Mouse (Mus musculus) embryonic facial prominence, embryonic 15.5 days (tissue): ENCODE measurements around the gene Nt5c. TPM values are rescaled to one million over a fixed set of nuclear protein-coding genes. Genes with fewer than 3 reads are reported as not detected.

ENCODE experiments used
- ATAC-seq: fragments of 200-750 bp; cut with Nextera tagmentation; 2 replicates; pipeline ENCODE4 v1.8.0; 2017; ENCODE audit warnings: low read depth, moderate TSS enrichment; ENCODE audit not compliant: insufficient number of reproducible peaks, low FRiP score, low TSS enrichment
- H3K27ac ChIP-seq: fragments of 300-500 bp; sonication (generic); replicated peaks from 2 replicates; pipeline ENCODE4 v1.5.1; 2015; ENCODE audit warnings: mild to moderate bottlenecking, inconsistent platforms
- H3K27me3 ChIP-seq: fragments of 300-500 bp; sonication (generic); 2 replicates; pipeline ENCODE4 v1.6.1; 2015; ENCODE audit warnings: inconsistent platforms
- H3K36me3 ChIP-seq: fragments of 300-500 bp; sonication (generic); 2 replicates; pipeline ENCODE4 v1.6.1; 2015; ENCODE audit warnings: mild to moderate bottlenecking, inconsistent platforms
- H3K4me1 ChIP-seq: fragments of 300-500 bp; sonication (generic); 2 replicates; pipeline ENCODE4 v1.6.1; 2015; ENCODE audit warnings: inconsistent platforms
- H3K4me2 ChIP-seq: fragments of 300-500 bp; sonication (generic); replicated peaks from 2 replicates; pipeline ENCODE4 v1.6.1; 2015; ENCODE audit warnings: mild to moderate bottlenecking, inconsistent platforms
- H3K4me3 ChIP-seq: fragments of 300-500 bp; sonication (generic); replicated peaks from 2 replicates; pipeline ENCODE4 v1.5.1; 2015; ENCODE audit warnings: mild to moderate bottlenecking, inconsistent platforms
- H3K9ac ChIP-seq: fragments of 300-500 bp; sonication (generic); 2 replicates; pipeline ENCODE4 v1.6.1; 2015; ENCODE audit warnings: inconsistent platforms
- H3K9me3 ChIP-seq: fragments of 300-500 bp; sonication (generic); replicated peaks from 2 replicates; pipeline ENCODE4 v1.6.1; 2016; ENCODE audit warnings: inconsistent platforms
- WGBS: fragments of 180-500 bp; shearing (Covaris S2); methylation state at CpG from one replicate; pipeline ENCODE4 v1.1.7; 2015; 5-methylcytosine and 5-hydroxymethylcytosine counted together
- polyA plus RNA-seq: library from polyadenylated mRNA; unstranded; fragments of >200 nt; fragmentation: Nextera tagmentation; extraction: Ambion mirVana; gene quantifications from 2 replicates; pipeline ENCODE4 v1.2.1, GENCODE M21; 2015

Gene Nt5c
- polyA plus RNA-seq, 1 experiment from 2014 or later: 87.5 TPM

DNA sequence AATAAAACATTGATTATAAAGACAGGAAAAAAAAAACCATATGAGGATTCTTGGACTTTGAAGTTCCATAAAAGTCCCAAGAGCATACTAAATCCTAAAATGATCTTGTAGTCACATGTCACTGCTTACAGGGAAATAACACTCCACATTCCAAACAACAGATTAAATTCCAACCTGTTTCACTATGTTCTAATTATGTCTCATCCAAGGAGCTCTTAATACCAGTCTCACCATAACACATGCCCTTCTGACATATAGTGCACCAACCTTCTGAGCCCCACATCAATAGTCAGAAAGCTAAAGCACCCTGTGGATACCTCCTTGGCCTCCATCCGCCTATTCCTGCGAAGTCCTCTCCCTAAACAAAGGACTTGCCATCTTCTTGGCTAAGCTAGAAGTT, 28.6 kb upstream of the Nt5c start:
- H3K27ac ChIP-seq: no peak overlapping the region
- no peak overlapping the region for H3K9ac ChIP-seq
- no peaks in the 10 kb centered on the region for H3K27me3 ChIP-seq
- 72% methylated on average over 2 of the region's 2 CpGs for WGBS
- H3K9me3 ChIP-seq: no peaks in the 10 kb centered on the region
- no peak for ATAC-seq
- no peak overlapping the region for H3K4me3 ChIP-seq
- peaks cover 27% of the 10 kb centered on the region for H3K36me3 ChIP-seq
- no peaks in the 10 kb centered on the region for H3K4me1 ChIP-seq
- H3K4me2 ChIP-seq: no peak overlapping the region

DNA sequence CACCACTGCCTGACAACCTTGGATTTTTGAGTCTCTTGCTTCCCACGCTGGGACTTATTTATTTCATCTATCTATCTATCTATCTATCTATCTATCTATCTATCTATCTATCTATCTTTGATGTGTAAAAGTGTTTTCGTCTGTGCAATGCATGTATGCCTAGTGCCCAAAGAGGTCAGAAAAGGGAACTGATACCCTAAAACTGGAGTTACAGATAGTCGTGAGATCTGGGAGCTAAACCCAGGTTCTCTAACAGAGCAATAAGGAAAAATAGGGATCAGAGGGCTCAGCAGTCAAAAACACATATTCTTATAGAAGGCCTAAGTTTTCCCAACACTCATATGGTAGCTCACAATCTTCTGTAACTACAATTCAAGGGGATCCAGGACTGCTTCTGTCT, 27.9 kb upstream of the Nt5c start:
- no peak overlapping the region for H3K4me2 ChIP-seq
- H3K27me3 ChIP-seq: no peaks in the 10 kb centered on the region
- no peak overlapping the region for H3K27ac ChIP-seq
- H3K9ac ChIP-seq: no peak overlapping the region
- 83% methylated on average over 3 of the region's 3 CpGs for WGBS
- H3K4me1 ChIP-seq: no peaks in the 10 kb centered on the region; the same call in 1 of the 2 replicates
- H3K36me3 ChIP-seq: peaks cover 21% of the 10 kb centered on the region
- ATAC-seq: no peak
- H3K9me3 ChIP-seq: no peaks in the 10 kb centered on the region
- H3K4me3 ChIP-seq: no peak overlapping the region

DNA sequence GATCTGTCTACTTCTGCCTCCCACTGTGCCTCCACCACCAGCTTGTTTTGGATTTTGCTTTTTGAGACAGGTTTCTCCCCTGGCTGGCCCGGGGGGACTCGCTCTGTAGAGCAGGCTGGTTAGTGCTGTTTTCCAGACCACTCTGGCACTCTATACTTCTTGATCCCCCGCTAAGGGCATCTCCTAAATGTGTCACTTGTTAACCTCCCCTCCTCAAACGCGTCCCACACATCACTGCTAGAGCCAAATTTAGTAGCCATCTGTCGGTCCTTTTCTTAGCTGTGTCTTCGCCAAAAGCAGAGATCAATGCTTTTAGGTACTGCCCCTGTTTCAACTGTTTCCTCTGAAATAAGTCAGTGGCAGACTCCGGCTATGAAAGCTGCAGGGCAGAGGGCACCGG, 27.0 kb upstream of the Nt5c start:
- 60% methylated on average over 9 of the region's 9 CpGs for WGBS
- Histone ChIP-seq H3K27ac (no peak overlapping the region; the same call in 1 of the 2 replicates), H3K4me1 (no peaks in the 10 kb centered on the region; the same call in 1 of the 2 replicates), H3K27me3 (no peaks in the 10 kb centered on the region), H3K36me3 (peaks cover 12% of the 10 kb centered on the region), H3K9ac (no peak overlapping the region), H3K4me2 (no peak overlapping the region), H3K9me3 (no peaks in the 10 kb centered on the region), H3K4me3 (no peak overlapping the region)
- no peak for ATAC-seq

DNA sequence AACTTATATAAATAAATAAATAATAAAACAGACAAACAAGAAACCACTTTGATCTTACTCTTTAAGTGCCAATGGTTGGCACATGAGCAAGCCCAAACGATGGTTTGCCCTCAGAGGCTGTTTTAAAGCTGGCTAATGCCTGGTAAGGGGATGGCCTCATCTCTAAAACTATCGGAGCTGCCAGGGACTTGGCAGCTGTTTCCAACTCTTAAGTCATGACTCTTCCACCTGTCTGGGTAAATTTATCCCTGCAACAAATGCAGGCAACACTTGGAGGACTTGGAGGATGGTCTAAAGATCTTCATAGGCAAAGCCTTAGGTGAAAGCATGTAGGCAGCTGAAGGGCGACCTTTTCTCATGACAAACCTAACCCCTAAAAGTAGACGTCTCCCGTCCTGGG, 25.3 kb upstream of the Nt5c start:
- H3K36me3 ChIP-seq: peaks cover 3% of the 10 kb centered on the region; the same call in 1 of the 2 replicates
- no peak overlapping the region for H3K4me2 ChIP-seq
- 70% methylated on average over 5 of the region's 5 CpGs for WGBS
- peaks cover 13% of the 10 kb centered on the region for H3K4me1 ChIP-seq
- H3K27ac ChIP-seq: no peak overlapping the region
- H3K4me3 ChIP-seq: no peak overlapping the region
- ATAC-seq: no peak
- no peak overlapping the region for H3K9ac ChIP-seq
- H3K27me3 ChIP-seq: no peaks in the 10 kb centered on the region
- H3K9me3 ChIP-seq: no peaks in the 10 kb centered on the region

DNA sequence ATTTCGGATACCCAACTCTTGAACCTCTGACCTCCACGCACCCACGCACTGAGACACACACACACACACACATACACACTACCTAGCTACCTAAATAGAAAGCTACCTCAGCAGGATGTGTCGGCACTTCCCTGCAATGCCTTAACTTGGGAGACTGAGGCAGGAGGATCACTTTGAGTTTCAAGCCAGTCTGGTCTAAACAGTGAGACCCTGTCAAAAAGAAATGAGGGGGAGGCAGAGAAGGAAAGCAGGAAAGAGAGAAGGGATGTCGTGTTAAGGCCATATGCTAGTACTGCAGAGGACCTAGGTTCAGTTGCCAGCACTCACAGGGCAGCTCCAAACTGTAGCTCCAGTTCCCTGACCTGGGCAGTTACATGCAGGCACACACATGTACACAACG, 23.4 kb upstream of the Nt5c start:
- Histone ChIP-seq H3K4me3 (no peak overlapping the region), H3K27me3 (no peaks in the 10 kb centered on the region), H3K4me1 (peaks cover 33% of the 10 kb centered on the region), H3K4me2 (no peak overlapping the region), H3K9ac (no peak overlapping the region), H3K9me3 (no peaks in the 10 kb centered on the region), H3K27ac (no peak overlapping the region), H3K36me3 (no peaks in the 10 kb centered on the region)
- WGBS: 67% methylated on average over 6 of the region's 6 CpGs
- no peak for ATAC-seq

DNA sequence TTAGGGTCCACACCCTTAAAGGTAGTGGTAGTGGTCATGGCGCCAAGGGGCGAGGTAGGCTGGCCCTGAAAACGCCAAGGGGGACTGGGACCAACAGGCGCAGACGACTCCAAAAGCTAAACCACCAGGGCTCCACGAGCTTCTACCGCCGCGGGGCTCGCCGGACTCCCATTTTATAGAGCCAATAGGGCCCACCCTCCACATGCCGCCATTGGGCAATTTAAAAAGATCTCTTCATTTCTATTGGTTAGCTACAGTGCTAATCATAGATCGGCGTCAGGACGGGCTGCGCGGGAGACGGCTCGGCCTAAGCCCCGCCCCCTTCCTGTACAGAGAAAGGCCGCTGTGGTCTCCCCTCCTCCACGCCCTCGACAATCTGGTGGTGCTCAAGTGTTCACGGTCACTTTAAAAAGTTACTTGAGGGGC, 22.6 kb upstream of the Nt5c start, which contains the start of gene Jpt1:
TSS of gene Jpt1 (minus strand) at position 150 of the 426 bp plus-strand sequence.
- no peaks in the 10 kb centered on the region for H3K9me3 ChIP-seq
- WGBS: under 1% methylated on average over 24 of the region's 24 CpGs
- no peaks in the 10 kb centered on the region for H3K27me3 ChIP-seq
- H3K9ac ChIP-seq: peak within 1 kb of the TSS; percentile 99
- H3K4me1 ChIP-seq: peaks cover 37% of the 10 kb centered on the region
- H3K4me3 ChIP-seq: peak within 1 kb of the TSS; percentile 99
- peak; percentile 97 for ATAC-seq
- H3K27ac ChIP-seq: peak within 1 kb of the TSS; percentile 86
- no peaks in the 10 kb centered on the region for H3K36me3 ChIP-seq
- peak within 1 kb of the TSS; percentile 81 for H3K4me2 ChIP-seq

DNA sequence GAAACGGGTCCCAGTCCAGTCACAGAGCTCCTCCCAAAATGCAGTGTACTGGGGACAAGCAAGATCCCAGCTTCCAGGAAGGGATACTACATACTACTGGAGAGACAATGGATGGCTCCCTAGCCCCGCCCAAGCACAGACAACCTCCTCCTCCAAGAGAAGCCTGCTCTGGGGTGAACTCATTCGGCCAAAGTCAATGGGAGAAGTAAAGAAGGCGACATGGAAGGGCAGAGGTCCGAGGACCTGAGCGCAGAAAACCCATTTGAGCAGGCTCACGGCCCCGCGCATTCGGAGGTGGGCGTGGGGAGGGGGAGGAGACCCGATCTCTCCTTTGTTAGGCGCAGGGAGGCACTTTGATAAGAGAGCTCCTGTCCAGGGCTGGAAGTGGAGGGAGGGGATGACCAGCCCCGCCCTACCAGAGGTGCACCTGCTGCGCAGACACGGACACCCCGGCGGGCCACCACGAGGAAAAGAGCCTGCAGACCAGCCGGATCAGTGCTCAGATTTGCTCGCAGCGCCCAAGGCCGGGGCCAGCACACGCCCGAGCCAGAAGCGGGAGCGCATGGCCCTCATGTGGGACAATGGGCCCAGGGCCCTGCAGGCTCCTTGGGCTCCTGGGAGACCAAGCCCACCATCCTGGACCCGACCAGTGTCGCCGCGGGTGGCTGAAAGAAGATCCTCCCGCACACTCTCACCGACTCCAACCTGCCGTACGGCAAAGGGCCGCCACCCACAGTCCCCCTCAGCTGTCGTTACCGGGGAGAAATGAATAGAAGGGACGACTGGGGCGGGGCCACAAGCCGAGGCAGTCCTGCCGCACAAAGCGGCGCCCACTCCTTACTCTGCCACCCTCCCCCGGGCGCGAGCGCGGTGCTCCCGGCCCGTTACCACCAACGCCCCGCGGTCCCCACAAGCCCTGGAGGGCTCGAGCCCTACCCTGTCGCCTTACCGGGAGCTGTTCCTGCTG, 21.9 kb upstream of the Nt5c start:
- Histone ChIP-seq H3K27me3 (no peaks in the 10 kb centered on the region), H3K36me3 (no peaks in the 10 kb centered on the region), H3K27ac (peak overlapping the region; percentile 86), H3K9me3 (no peaks in the 10 kb centered on the region), H3K4me2 (peak overlapping the region; percentile 81), H3K9ac (peak overlapping the region; percentile 99), H3K4me1 (peaks cover 40% of the 10 kb centered on the region), H3K4me3 (peak overlapping the region; percentile 99)
- peak; percentile 40 for ATAC-seq
- under 1% methylated on average over 57 of the region's 57 CpGs for WGBS

DNA sequence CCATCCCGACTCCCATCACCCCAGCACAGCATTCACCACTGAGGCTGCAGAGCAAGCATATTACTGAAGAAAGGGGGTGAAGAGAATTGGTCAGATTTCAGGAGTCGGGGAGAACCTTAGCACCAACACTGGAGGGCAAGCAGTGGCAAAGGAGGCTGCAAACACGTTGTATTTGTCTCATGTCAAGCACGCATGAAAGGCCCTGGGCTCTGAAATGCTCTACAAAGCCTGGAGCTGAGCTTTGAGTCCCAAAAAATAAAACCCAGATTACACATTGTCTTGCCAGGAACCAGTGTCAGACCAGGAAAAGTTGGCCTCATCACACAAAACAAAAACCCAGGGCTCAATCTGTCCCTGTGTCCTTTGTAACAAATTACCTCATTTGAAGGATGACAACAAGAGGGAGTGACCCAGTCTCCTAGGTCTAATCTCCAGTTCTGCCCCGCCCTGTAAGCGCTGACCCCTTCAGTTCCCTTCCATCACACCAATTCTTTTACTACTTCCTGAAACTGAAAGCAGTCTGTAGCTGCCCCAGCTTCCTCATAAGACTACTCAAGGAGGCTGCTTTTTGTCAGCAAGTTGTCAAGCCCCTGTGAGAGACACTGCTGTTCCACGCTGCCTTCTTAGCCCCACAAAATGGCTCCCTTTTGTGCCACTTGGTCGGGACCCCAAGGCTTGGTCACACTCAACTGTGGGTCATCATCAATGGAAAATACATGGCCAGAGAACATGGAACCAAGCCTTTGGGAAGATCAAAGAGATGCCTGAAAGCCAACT, 20.9 kb upstream of the Nt5c start:
- ATAC-seq: no peak
- 29% methylated on average over 8 of the region's 8 CpGs for WGBS

DNA sequence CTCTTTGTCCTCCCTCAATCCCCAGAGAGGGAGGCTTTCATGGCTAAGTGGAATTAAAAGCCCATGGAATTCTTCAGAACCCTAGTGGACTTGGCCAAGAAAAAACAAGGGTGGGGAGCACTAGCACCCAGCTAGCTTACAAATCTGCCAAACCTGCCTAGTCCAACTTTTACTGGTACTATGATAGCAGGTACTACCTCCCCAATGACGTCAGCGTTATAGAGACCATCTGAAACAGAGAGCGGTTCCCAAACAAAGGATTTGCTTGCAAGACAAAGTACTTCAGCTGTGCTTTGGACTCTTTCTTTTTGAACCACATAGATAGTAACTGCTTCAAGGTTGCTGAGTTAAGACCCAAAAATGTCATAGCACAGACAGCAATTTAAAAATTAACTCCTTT, 20.3 kb upstream of the Nt5c start:
- H3K9me3 ChIP-seq: no peaks in the 10 kb centered on the region
- H3K4me3 ChIP-seq: peak overlapping the region; percentile 99
- no peak for ATAC-seq
- peaks cover 45% of the 10 kb centered on the region for H3K4me1 ChIP-seq
- H3K4me2 ChIP-seq: peak overlapping the region; percentile 81
- no peaks in the 10 kb centered on the region for H3K27me3 ChIP-seq
- 0 out of 2 replicates have a peak overlapping the region, but pooled peaks have one; percentile 12 for H3K9ac ChIP-seq
- no peaks in the 10 kb centered on the region for H3K36me3 ChIP-seq
- H3K27ac ChIP-seq: peak overlapping the region; percentile 86; the same call in 1 of the 2 replicates
- 29% methylated on average over 3 of the region's 3 CpGs for WGBS

More for the DNA sequence above, 20.9 kb upstream of the Nt5c start:
- Histone ChIP-seq H3K27me3 (no peaks in the 10 kb centered on the region), H3K9ac (peak overlapping the region; percentile 99), H3K27ac (peak overlapping the region; percentile 86), H3K9me3 (no peaks in the 10 kb centered on the region), H3K36me3 (no peaks in the 10 kb centered on the region), H3K4me3 (peak overlapping the region; percentile 99), H3K4me1 (peaks cover 45% of the 10 kb centered on the region), H3K4me2 (peak overlapping the region; percentile 81)

DNA sequence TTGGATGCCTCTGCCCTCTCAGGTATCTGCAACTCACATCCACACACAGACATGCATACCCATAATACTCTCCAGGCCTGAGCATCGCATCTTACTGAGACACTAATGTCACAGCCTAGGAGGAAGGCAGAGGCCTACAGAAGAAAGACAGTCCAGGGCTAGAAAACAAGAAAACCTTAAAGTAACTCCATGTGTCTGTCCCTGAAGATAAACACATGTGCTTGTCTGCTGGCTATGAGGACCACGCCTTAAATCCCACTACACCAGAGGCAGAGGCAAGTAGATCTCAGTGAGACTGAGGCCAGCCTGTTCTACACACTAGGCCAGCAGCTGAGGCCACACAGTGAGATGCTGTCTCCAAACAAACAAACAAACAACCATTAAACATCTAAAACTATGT, 19.5 kb upstream of the Nt5c start:
- Histone ChIP-seq H3K27ac (0 out of 2 replicates have a peak overlapping the region, but pooled peaks have one; percentile 12), H3K4me3 (peak overlapping the region; percentile 99), H3K36me3 (no peaks in the 10 kb centered on the region), H3K27me3 (no peaks in the 10 kb centered on the region), H3K4me2 (peak overlapping the region; percentile 81), H3K9ac (no peak overlapping the region), H3K4me1 (peaks cover 45% of the 10 kb centered on the region), H3K9me3 (no peaks in the 10 kb centered on the region)
- ATAC-seq: no peak
- 35% methylated on average over 2 of the region's 2 CpGs for whole genome bisulfite sequencing

DNA sequence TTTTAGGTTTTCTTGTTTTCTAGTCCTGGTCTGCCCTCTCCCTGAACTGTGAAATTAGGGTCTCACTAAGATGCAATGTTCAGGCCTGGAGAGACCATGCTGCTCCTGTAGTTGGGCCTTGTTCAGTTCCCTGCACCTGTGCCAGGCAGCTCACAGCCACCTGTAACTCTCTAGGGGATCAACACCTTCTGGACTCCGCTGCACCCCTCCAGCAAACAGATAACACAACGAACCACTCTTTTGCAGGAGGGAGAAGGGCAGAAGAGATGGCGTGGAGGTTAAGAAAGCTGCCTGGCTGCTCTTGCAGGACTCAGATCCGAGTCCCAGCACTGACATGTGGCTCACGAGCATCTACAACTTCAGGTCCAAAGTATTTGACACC, 18.8 kb upstream of the Nt5c start:
- no peak for ATAC-seq
- Histone ChIP-seq H3K4me1 (peaks cover 45% of the 10 kb centered on the region), H3K27me3 (no peaks in the 10 kb centered on the region), H3K36me3 (no peaks in the 10 kb centered on the region), H3K9me3 (no peaks in the 10 kb centered on the region), H3K9ac (no peak overlapping the region), H3K4me2 (no peak overlapping the region), H3K27ac (no peak overlapping the region), H3K4me3 (no peak overlapping the region)
- WGBS: 46% methylated on average over 5 of the region's 5 CpGs
